ENCODE assay signal across 35 mouse cellular contexts in genomic region chr15:77761083-77761482, GRCm38 (mm10). TPM values are rescaled to one million over a fixed set of nuclear protein-coding genes. Genes with fewer than 3 reads are reported as not detected.
DNase-seq lines count a peak whose midpoint lies in the region; TF ChIP-seq lines count a peak whose summit lies in the region.
"Had no signal": no experiment of that assay in that cellular context is flagged by ENCODE, and none has a peak within 500 bp of the region (broad histone marks: within the 10 kb centered on the region; RNA-seq: fewer than 3 reads in every experiment).

No protein-coding gene starts in this region.

- no peak for TF ChIP-seq CTCF in gastrocnemius, adult 2 months (IDR thresholded peaks at IDR 0.05)
- TF ChIP-seq CTCF in lung, adult 2 months (IDR thresholded peaks at IDR 0.05; ENCODE audit: insufficient read depth, low read length): no peak

- DNase-seq in gastrocnemius, adult 2 months: peak; percentile 19
- DNase-seq in gastrocnemius, postnatal 36 days: no peak
- peak; percentile 4 for DNase-seq in lung, adult 2 months
- DNase-seq in lung, adult 18-20 months: no peak
- peak; percentile 76 for DNase-seq in adrenal gland, adult 8-10 months
- peak; percentile 83 for DNase-seq in adrenal gland, postnatal 36 days
- DNase-seq in left cerebral cortex, postnatal 36 days (ENCODE audit: low spot score in 2 of 2): no peak
- DNase-seq: cerebellum, adult 2 months; forebrain, postnatal 0 days; gastrocnemius, postnatal 10 days; heart, postnatal 36 days; kidney, postnatal 25 days; liver; right cerebral cortex, postnatal 4 days had no signal

- H3K4me1 ChIP-seq in lung, adult 2 months (ENCODE audit: control insufficient read depth, insufficient read depth, low read length): peaks cover 14% of the 10 kb centered on the region
- H3K4me1 ChIP-seq: embryonic facial prominence, embryonic 15.5 days; midbrain, embryonic 10.5 days; neural tube, embryonic 12.5 days had no signal

- H3K27ac ChIP-seq in gastrocnemius, adult 2 months: 0 out of 2 replicates have a peak overlapping the region, but pooled peaks have one; percentile 8
- H3K27ac ChIP-seq: embryonic facial prominence, embryonic 10.5 days; embryonic facial prominence, embryonic 15.5 days; forebrain, embryonic 12.5 days; heart, embryonic 10.5 days; heart, embryonic 15.5 days; hindbrain, embryonic 14.5 days; liver, embryonic 14.5 days; lung, embryonic 15.5 days; midbrain, embryonic 10.5 days; neural tube, embryonic 12.5 days had no signal

- WGBS in lung, adult 2 months: 89% methylated on average over 7 of the region's 7 CpGs

- no peak for TF ChIP-seq POLR2A in lung, adult 2 months (IDR thresholded peaks at IDR 0.05; ENCODE audit: borderline replicate concordance, extremely low read depth, low read depth, low read length)

- no peak overlapping the region for H3K4me3 ChIP-seq in gastrocnemius, adult 2 months
- H3K4me3 ChIP-seq in lung, adult 2 months (replicated peaks; ENCODE audit: extremely low read depth, low read depth, low read length): no peak overlapping the region
- H3K4me3 ChIP-seq: embryonic facial prominence, embryonic 10.5 days; embryonic facial prominence, embryonic 15.5 days; forebrain, embryonic 12.5 days; heart, embryonic 10.5 days; heart, embryonic 15.5 days; lung, embryonic 15.5 days; midbrain, embryonic 10.5 days; neural tube, embryonic 12.5 days had no signal

- intact Hi-C loops in gastrocnemius, adult 2 months (cut with DNase I): no loop called here
- intact Hi-C loops in gastrocnemius, postnatal 36 days (cut with DNase I): no loop called here
- intact Hi-C loops in left cerebral cortex, postnatal 36 days (cut with DNase I): no loop called here

RNA-seq across cellular contexts. Expression of gene Apol8, which starts 4.3 kb away (rescaled TPM):
- total RNA-seq in gastrocnemius, adult 2 months (2021): under 1 TPM; 0.08 to 0.31 TPM
- total RNA-seq in gastrocnemius, postnatal 36 days (2021): under 1 TPM in 1 of 2 experiments, not detected in 1; 0.47 TPM
- polyA plus RNA-seq in lung, adult 2 months (2012; rRNA removed): 0.05 TPM in 1 of 2 replicates, not detected in the other
- total RNA-seq in adrenal gland, adult 8-10 months (2022): under 1 TPM; 0.14 to 0.43 (median 0.15) TPM
- total RNA-seq in adrenal gland, postnatal 36 days (2021): not detected
- total RNA-seq in left cerebral cortex, postnatal 36 days (2021): 1 to 10 TPM; 4.0 TPM
- total RNA-seq: granulocyte monocyte progenitor cell, adult 5-6 weeks; heart, postnatal 36 days had no signal
- polyA plus RNA-seq: heart, embryonic 15.5 days; hindbrain, embryonic 14.5 days; intestine, postnatal 0 days; kidney, embryonic 14.5 days; limb, embryonic 11.5 days; lung, embryonic 15.5 days had no signal

RNA-seq across cellular contexts. Expression of gene Apol9b, which starts 32.2 kb away (rescaled TPM):
- not detected for total RNA-seq in gastrocnemius, adult 2 months (2021)
- total RNA-seq in gastrocnemius, postnatal 36 days (2021): not detected
- 1.7 and 2.1 TPM in 2 replicates for polyA plus RNA-seq in lung, adult 2 months (2012; rRNA removed)
- 1 to 10 TPM in 2 of 4 experiments, under 1 TPM in 2; 0.35 to 1.7 (median 0.78) TPM for total RNA-seq in adrenal gland, adult 8-10 months (2022)
- total RNA-seq in adrenal gland, postnatal 36 days (2021): 1 to 10 TPM; 1.1 to 1.2 TPM
- total RNA-seq in left cerebral cortex, postnatal 36 days (2021): under 1 TPM in 1 of 2 experiments, not detected in 1; 0.27 TPM
- total RNA-seq: forebrain, postnatal 0 days; gastrocnemius, postnatal 10 days; granulocyte monocyte progenitor cell, adult 5-6 weeks; layer of hippocampus, adult 8-10 months; megakaryocyte progenitor cell, adult 5-6 weeks; MEL had no signal
- polyA plus RNA-seq: brain, embryonic 14.5 days; embryonic facial prominence, embryonic 10.5 days; forebrain, embryonic 12.5 days; heart, embryonic 10.5 days; kidney, embryonic 14.5 days; limb, embryonic 11.5 days; lung, embryonic 15.5 days; midbrain, embryonic 10.5 days; midbrain, embryonic 16.5 days; neural tube, embryonic 12.5 days; stomach, embryonic 14.5 days; testis, adult 2 months had no signal

Comparison
In these comparisons a context has a peak if more than half of its experiments do, and no peak if none do; other contexts are left out.
1. DNase-seq: peak in gastrocnemius, adult 2 months (single experiment), lung, adult 2 months (single experiment), adrenal gland, adult 8-10 months (single experiment) and adrenal gland, postnatal 36 days (2 of 2); none in gastrocnemius, postnatal 36 days (0 of 2), lung, adult 18-20 months (0 of 2) and left cerebral cortex, postnatal 36 days (0 of 2).